Mouse (Mus musculus) lung, postnatal 4 days (tissue): Measurements from ENCODE around the gene H2-DMb2.

Experiments used
- DNase-seq, 2 experiments: peaks; one replicate each; pipeline ENCODE4 v3.0.0; 2021

The H2-DMb2 gene

DNA sequence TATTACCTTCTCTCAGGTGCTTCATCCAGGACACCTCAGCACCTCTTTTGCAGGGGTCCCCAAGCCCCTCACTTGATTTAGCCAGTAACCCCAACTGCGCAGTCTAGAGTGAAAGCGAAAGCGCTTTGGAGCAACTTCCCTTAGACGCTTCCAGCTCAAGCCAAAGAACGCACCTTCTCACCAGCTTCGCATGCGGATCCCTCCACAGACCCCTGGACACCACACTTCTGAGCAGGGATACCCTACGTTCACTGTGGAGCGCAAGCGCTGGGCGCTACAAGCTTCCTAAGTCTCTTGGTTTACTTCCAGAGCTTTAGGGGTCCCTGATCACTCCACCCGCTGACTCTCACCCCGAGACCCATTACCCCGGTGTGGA lies 43.8 kb downstream of the H2-DMb2 start:
- no peak for DNase-seq

DNA sequence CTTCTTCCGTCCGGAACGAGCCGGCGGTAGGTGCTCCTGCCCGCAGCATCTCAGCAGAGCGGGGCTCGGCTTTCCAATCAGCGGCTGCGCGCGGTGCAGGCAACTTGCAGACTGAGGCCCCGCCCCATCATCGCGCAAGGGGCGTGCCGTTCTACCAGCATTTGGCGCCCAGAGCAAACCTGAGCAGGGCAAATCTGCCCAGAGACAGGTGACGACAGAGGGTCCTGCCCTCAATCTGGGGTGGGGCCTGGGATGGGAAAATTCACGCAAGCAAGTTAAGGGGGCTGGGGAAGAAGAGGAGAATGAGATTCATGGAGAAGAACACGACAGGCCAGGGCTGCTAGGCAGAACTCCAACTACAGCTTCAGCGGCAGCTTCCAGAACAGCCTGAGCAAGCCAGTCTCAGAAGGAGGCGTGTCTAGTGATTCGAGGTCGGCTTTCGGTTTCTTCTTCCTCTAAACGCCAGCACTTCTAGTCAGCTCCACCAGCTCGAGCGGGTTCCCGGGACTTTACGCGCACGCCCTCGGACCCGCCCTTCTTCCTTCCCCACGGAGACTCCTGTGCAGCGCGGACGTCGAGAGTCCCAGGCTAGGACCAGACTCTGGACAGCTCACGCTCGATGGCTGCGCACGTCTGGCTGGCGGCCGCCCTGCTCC lies 44.3 kb downstream of the H2-DMb2 start, which contains the start of the genes Tap1 and Psmb9:
TSS of gene Tap1 (plus strand) at position 293 of the 656 bp plus-strand sequence.
TSS of gene Psmb9 (minus strand) at position 504 of the 656 bp plus-strand sequence.
- DNase-seq: peak; percentile 97 to 99

DNA sequence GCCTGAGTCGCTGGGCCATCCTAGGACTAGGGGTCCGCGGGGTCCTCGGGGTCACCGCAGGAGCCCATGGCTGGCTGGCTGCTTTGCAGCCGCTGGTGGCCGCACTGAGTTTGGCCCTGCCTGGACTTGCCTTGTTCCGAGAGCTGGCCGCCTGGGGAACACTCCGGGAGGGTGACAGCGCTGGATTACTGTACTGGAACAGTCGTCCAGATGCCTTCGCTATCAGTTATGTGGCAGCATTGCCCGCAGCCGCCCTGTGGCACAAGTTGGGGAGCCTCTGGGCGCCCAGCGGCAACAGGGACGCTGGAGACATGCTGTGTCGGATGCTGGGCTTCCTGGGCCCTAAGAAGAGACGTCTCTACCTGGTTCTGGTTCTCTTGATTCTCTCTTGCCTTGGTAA lies 44.9 kb downstream of the H2-DMb2 start:
- DNase-seq: no peak

DNA sequence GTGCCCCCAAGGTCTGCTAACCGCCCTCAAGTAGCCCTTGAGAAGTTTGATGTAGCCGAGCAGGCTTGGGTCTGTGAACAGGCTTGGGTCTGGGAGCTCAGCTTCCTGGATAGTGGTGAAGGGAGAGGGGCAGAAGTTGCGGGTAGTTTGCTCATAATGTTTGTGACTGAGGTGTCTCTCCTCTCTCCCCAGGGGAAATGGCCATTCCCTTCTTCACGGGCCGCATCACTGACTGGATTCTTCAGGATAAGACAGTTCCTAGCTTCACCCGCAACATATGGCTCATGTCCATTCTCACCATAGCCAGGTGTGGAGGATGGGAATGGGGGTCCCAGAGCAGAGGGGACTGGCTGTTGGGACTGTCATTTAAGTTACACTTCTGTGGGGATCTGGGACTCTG lies 45.9 kb downstream of the H2-DMb2 start:
- DNase-seq: no peak

DNA sequence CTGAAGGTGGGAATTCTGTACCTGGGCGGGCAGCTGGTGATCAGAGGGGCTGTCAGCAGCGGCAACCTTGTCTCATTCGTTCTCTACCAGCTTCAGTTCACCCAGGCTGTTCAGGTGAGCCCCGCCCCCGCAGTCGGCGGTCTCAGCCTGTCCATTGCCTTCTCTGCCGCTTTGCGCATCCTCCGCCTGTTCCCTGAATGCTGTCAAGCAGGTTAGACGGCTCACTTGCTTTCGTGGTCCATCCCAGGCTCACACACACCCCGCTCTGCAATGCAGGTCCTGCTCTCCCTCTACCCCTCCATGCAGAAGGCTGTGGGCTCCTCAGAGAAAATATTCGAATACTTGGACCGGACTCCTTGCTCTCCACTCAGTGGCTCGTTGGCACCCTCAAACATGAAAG lies 49.7 kb downstream of the H2-DMb2 start:
- peak; percentile 26 to 51 for DNase-seq

DNA sequence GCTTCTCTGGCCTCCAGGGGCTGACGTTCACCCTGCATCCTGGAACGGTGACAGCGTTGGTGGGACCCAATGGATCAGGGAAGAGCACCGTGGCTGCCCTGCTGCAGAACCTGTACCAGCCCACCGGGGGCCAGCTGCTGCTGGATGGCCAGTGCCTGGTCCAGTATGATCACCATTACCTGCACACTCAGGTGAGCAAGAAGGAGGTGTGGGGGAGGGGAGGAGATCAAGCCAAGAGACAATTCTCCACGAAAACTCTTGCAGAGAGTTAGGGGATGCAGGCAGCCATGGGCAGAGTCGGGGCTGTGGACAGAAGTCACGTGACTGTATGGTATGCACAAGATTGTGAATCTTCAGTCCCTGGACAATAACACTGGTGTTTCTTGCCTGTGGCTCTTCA lies 50.4 kb downstream of the H2-DMb2 start:
- no peak for DNase-seq

DNA sequence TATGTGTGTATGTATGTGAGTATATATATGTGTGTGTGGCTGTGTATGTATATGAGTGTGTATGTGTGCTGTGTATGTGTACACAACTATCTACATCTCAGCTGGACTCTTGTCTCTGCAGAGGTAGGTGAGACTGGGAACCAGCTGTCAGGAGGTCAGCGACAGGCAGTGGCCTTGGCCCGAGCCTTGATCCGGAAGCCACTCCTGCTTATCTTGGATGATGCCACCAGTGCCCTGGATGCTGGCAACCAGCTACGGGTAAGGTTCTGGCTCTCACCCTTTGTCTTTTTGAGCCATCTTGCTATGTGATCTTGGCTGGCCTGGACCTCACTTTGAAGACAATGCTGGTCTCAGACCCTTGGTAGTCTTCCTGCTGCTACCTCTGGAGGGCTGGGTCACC lies 51.6 kb downstream of the H2-DMb2 start:
- no peak for DNase-seq

DNA sequence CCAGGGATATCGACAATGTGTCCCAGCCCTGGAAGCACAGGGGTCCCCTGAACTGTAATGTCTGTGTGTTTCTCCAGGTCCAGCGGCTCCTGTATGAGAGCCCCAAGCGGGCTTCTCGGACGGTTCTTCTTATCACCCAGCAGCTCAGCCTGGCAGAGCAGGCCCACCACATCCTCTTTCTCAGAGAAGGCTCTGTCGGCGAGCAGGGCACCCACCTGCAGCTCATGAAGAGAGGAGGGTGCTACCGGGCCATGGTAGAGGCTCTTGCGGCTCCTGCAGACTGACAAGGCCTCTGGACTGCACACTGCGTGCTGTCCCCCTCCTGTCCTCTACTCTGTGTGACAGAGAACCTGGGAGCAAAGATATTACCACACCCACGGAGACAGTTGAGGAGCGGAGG lies 53.4 kb downstream of the H2-DMb2 start:
- peak in 1 of 2 experiments; percentile 52 for DNase-seq

DNA sequence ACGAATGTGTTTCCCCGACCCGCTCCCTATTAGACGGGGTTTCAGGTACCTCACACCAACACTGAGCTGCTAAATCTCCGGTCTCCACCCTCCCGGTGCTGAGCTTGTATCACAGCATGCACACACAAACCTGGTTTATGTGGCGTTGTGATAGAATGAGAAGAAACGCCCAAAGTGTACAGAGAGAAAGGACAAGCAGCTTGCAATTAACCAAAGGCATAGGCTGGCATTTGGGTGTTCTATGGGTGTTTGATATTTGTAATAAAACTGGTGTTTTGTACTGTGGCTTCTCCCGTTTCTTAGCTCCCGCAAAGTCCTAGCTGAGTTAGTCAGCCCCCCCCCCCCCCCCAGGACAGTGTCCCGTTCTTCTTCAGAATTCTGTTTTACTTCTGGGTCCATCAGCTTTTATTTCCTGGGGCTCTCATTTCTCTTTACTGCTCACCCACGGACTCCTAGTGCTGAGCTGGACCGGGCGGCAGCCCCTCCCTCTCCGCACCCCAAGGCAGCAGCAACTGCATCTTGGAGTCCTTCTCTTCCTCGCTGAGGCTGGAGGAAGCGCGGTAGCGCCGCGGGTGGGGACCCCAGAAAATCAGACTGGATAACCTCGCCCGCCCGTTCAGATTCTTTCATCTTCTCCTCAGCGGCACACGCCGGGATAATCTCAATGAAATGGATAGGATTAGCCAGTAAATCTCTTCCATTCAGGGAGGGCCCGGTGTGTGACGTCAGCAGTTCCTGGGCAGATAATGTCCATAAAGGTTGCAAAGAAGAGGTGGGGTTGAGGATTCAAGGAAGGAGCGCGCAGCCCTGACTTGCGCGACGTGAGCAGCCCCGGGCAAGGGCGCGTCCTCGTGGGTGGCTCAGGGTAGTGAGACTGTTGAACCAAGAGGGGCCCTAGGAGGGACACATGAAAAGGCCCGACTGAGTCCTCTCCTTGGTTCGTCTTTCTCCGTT lies 54.1 kb downstream of the H2-DMb2 start, which contains the start of gene Psmb8:
TSS of gene Psmb8 (plus strand) at position 781 of the 954 bp plus-strand sequence.
- peak; percentile 91 to 95 for DNase-seq

DNA sequence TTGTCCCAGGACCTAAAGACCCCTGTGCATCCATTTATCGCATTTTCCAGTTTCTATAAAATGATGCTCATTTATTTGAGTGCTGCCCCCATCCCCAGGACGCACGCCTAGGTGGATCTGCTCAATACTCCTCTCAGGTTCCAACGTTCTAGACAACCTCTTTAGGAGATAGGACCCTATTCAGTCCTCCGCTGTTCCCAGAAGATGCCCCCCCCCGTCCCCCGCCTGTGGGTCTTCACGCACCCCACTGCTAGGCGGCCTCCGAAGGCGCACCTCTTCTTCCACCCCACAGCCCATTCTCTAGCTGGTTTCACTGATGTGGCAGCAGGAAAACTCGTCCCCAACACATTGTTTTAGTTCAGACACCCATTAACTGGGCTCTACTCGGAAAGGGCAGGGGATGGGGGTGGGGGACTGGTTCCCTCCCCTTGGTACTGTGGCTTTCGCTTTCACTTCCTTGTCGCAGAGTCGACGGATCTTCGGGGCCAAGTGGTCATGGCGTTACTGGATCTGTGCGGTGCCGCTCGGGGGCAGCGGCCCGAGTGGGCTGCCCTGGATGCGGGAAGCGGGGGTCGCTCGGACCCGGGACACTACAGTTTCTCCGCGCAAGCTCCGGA lies 54.9 kb downstream of the H2-DMb2 start:
- DNase-seq: peak; percentile 74 to 78

DNA sequence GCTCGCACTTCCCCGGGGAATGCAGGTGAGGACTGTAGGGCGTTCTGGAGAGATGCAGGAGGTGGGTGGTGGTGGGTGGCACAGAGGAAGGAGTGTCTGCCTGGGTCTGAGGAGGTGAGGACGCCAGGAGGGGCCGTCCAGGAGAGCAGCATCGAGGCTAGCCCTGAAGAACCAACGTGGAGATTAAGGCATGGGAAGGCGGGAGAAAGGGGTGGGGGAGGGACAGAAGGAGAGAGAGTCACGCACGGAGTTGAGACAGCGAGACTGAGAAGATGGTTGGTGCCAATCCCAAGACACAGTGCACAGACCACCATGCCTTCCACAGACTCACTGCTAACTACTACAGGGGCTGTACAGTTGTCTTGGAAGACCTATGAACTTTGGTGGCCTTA lies 55.4 kb downstream of the H2-DMb2 start:
- no peak for DNase-seq

DNA sequence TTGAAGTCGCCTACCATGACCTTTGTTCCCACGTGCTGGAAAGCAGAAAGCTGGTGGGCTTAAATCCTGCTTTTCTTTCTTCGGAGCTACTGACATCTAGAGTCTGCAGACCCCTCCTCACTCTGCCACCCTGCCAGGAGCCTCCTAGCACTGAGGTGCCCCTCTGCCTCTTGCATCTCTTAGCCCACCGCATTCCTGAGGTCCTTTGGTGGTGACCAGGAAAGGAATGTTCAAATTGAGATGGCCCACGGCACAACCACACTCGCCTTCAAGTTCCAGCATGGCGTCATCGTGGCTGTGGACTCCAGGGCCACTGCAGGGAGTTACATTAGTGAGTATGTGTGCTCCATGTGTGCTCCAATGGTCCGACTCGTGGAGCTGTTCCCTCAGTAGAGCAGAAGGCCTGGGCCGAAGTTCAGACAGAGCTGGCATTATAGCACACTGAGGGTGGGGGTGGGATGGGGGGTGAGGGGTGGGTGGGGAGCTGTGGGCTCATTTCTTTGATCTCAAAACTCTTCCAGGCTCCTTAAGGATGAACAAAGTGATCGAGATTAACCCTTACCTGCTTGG lies 56.0 kb downstream of the H2-DMb2 start:
- no peak for DNase-seq

DNA sequence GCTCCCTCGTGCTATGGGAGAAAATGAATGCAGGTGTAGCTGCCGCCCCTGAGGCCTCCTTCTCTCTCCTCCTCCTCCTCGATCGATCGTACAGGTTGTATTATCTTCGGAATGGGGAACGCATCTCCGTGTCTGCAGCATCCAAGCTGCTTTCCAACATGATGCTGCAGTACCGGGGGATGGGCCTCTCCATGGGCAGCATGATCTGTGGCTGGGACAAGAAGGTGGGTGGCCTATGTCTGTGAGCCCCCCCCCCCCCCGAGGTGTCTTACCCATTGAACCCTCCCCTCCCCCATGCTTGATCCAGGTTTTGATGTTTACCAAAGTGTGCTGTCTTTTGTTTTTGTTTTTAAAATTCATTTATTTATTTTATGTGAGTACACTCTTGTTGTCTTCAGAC lies 56.9 kb downstream of the H2-DMb2 start:
- no peak for DNase-seq

DNA sequence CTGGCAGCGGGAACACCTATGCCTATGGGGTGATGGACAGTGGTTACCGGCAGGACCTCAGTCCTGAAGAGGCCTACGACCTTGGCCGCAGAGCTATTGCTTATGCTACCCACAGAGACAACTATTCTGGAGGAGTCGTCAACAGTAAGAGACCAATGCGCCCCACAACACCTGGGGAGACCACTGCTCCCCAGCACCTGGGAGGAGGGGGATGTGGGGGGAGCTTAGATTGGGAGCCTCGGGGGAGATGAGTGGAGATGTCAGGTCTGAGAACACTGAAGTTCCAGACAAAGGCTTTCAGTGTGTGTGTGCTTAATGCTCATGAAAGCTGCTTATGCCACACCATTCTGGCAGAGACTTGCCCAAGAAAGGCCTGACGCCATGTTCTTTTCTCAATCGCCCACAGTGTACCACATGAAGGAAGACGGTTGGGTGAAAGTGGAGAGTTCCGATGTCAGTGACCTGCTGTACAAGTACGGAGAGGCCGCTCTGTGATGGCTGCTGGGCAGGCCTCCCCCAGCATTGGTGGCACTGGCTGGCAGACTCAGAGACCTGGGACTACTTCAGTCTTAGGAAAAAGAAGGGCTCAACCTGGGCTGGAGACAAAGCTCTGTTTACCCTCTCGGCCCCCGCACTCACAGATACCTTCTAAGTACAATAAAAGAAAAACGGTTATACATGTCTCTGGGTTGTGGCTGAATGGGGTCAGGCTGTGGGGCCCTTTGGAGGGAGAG lies 57.8 kb downstream of the H2-DMb2 start:
- DNase-seq: no peak
